Mouse (Mus musculus): ENCODE data around the gene Lrwd1. TPM values are rescaled to one million over a fixed set of nuclear protein-coding genes. Genes with fewer than 3 reads are reported as not detected.

The Lrwd1 gene
- polyA plus RNA-seq, 1 experiment: 49.1 TPM

DNA sequence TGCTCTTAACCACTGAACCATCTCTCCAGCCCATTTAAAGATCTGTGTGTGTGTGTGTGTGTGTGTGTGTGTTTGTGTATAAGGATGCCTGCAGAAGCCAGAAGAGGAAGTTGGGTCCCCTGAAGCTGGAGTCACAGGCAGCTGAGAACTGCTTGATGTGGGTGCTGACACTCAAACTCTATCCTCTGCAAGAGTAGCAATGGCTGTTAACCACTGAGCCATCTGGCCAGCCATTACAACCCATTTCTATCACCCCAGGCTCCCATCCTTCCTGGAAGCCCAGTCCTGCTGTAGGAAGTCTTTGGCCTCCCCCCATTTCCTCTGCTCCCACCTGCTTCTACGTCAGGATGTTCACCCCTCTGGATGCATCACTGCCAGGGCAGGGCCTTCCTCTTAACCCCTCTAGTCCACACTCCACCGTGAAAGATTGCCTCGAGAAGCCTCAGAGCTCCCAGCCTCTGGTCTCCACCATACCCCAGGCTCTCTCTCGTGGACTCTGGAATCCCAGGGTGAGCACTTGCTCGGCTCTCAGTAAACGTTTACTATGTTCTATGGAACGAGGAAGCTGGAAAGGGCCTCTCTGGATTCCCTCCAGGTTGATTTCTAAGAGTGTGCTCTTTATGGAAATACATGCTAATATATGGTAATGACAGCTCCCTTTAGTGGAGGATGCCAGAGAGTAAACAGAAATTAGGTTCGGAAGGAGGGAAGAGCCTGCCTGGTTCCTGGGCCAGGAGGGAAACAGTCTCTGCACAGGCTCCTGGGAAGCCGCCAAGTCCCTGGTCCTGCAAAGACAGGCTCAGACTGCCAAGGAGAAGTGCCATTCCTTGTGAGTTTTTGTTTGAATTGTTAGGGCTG lies 38.0 kb upstream of the Lrwd1 start:
- Histone ChIP-seq H3K9me3 (replicated peaks; ENCODE audit: control insufficient read depth, insufficient read depth, low read length, poor library complexity, severe bottlenecking) (no peaks in the 10 kb centered on the region), H3K36me3 (ENCODE audit: control insufficient read depth, insufficient read depth, low read length, poor library complexity, severe bottlenecking) (no peaks in the 10 kb centered on the region), H3K9ac (ENCODE audit: low read depth, poor library complexity, severe bottlenecking) (no peak overlapping the region), H3K4me1 (ENCODE audit: control insufficient read depth, insufficient read depth, low read length) (peaks cover 4% of the 10 kb centered on the region), H3K27me3 (ENCODE audit: control insufficient read depth, insufficient read depth, low read length, poor library complexity, severe bottlenecking) (no peaks in the 10 kb centered on the region), H3K27ac (ENCODE audit: insufficient read depth, low read length) (no peak overlapping the region), H3K4me3 (ENCODE audit: low read depth, low read length) (no peak overlapping the region)
- TF ChIP-seq POLR2A (IDR thresholded peaks at IDR 0.05; ENCODE audit: insufficient read depth, low read length) (no peak), CTCF (IDR thresholded peaks at IDR 0.05; ENCODE audit: low read depth, low read length) (no peak), EP300 (IDR thresholded peaks at IDR 0.05; ENCODE audit: insufficient read depth, low read depth, low read length) (no peak)

DNA sequence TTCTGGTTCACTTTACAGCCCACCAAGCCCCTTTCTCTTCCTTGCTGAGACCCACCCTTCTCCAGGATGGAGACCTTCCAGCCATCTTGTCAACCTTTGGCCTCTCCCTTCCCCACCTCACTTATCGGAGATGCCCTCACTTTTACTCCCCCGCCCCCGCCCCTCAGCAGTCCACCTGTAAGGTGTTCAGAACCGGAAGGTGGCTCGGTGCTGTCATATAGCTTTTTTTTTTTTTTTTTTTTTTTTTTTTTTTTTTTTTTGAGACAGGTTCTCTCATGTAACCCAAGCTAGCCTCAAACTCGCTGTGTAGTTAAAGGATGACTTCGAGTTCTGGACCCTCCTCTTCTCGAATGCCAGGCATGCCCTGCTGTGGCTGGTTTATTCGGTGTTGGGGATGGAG lies 37.1 kb upstream of the Lrwd1 start:
- Histone ChIP-seq H3K9me3 (replicated peaks; ENCODE audit: control insufficient read depth, insufficient read depth, low read length, poor library complexity, severe bottlenecking) (no peaks in the 10 kb centered on the region), H3K27me3 (ENCODE audit: control insufficient read depth, insufficient read depth, low read length, poor library complexity, severe bottlenecking) (no peaks in the 10 kb centered on the region), H3K4me1 (ENCODE audit: control insufficient read depth, insufficient read depth, low read length) (peaks cover 4% of the 10 kb centered on the region), H3K4me3 (ENCODE audit: low read depth, low read length) (no peak overlapping the region), H3K36me3 (ENCODE audit: control insufficient read depth, insufficient read depth, low read length, poor library complexity, severe bottlenecking) (no peaks in the 10 kb centered on the region), H3K9ac (ENCODE audit: low read depth, poor library complexity, severe bottlenecking) (no peak overlapping the region), H3K27ac (ENCODE audit: insufficient read depth, low read length) (no peak overlapping the region)
- no peak for TF ChIP-seq POLR2A (IDR thresholded peaks at IDR 0.05; ENCODE audit: insufficient read depth, low read length)
- TF ChIP-seq EP300 (IDR thresholded peaks at IDR 0.05; ENCODE audit: insufficient read depth, low read depth, low read length): no peak
- TF ChIP-seq CTCF (IDR thresholded peaks at IDR 0.05; ENCODE audit: low read depth, low read length): no peak

DNA sequence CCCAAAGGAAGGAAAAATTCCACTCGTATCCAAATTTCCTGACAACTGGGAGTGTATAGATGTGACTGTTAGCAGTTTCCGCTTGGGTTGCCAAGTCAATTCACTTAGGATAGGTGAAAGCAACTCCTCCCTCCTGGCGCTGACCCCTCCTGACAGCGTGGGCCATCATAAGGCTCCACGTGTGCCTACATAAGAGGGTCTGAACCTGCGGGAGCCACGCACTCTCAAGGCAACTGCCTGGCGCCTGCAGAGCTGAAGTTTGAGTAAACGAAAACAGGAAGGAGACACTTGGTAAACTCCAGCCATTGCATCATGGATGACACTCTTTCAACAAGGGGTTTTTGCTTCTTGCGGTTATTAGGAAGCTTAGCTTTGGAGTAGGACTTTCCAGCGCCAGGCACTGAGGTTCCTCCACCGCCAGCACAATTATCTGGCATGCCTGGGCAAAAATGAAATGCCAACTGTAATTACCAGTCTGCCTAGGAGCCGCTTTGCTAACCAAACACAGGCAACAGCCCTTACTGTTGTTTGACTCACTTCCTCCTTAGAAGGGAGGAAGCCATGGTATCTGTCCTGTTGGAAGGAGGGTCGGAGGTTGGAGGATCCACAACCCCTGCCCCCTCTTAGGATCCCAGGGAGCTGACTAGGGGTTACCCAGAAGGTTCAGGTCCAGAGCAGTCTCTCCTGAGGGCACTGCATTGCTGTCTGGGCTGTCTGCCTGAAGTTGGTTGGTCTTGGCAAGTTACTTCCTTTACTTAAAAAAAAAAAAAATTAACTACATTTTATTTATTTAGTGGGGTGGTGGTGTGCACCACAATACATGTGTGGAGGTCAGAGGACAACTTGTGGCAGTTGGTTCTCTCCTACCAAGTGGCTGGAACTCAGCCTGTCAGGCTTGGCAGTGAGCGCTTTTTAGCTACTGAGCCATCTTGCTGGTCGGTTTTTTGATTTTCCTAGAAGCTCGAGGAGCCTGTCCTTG lies 35.8 kb upstream of the Lrwd1 start:
- no peaks in the 10 kb centered on the region for H3K36me3 ChIP-seq (ENCODE audit: control insufficient read depth, insufficient read depth, low read length, poor library complexity, severe bottlenecking)
- H3K4me1 ChIP-seq (ENCODE audit: control insufficient read depth, insufficient read depth, low read length): peaks cover 4% of the 10 kb centered on the region
- no peaks in the 10 kb centered on the region for H3K27me3 ChIP-seq (ENCODE audit: control insufficient read depth, insufficient read depth, low read length, poor library complexity, severe bottlenecking)
- no peak overlapping the region for H3K27ac ChIP-seq (ENCODE audit: insufficient read depth, low read length)
- TF ChIP-seq POLR2A (IDR thresholded peaks at IDR 0.05; ENCODE audit: insufficient read depth, low read length) (no peak), EP300 (IDR thresholded peaks at IDR 0.05; ENCODE audit: insufficient read depth, low read depth, low read length) (no peak), CTCF (IDR thresholded peaks at IDR 0.05; ENCODE audit: low read depth, low read length) (no peak)
- H3K4me3 ChIP-seq (ENCODE audit: low read depth, low read length): peak overlapping the region; percentile 19; the same call in 1 of the 2 replicates
- H3K9ac ChIP-seq (ENCODE audit: low read depth, poor library complexity, severe bottlenecking): no peak overlapping the region; the same call in 1 of the 2 replicates
- no peaks in the 10 kb centered on the region for H3K9me3 ChIP-seq (replicated peaks; ENCODE audit: control insufficient read depth, insufficient read depth, low read length, poor library complexity, severe bottlenecking)

DNA sequence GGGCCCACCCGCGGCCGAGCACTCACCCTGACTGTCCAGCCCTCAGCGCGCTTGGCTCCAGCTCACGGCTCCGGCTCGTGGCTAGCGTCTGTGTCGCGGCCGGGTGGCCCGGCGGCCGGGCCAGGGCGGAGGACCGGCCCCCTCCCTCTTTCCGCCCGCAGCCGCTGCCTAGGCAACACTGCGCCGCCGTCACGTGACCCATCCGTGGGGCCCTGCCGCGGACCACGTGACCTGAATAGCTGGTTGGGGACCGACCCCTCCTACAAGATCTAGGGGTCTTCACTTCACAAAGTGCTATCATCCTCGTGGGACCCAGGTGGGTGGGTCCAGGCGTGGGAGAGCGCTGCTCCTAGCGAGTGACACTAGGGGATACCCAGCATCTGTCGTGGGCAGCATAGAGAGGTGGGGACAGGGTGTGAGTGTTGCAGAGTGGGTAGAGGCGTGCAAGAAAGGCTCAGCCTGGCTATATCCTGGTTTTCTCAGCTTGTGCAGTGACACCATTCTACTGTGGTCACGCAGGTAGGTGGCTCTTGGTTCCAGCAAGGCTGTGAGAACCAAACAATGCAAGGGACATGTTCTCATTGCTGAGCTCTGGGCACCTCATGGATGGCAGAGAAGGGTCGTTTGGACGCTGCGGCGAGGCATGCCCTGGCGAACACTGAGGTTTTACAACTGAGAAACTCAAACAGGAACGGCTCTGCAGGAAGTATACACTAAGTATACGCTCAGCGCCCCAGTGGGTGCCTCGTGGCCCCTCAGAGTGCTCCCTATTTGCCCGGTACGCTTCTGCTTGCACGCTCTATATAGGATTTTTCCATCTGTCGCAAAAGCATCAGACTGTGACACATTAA lies 34.9 kb upstream of the Lrwd1 start, which contains the start of gene Orai2:
Orai2 (minus strand) TSS at position 202 of the 851 bp plus-strand sequence.
- peaks cover 4% of the 10 kb centered on the region for H3K4me1 ChIP-seq (ENCODE audit: control insufficient read depth, insufficient read depth, low read length)
- peak within 1 kb of the TSS; percentile 71 for H3K4me3 ChIP-seq (ENCODE audit: low read depth, low read length)
- H3K27ac ChIP-seq (ENCODE audit: insufficient read depth, low read length): no peak within 1 kb of the TSS
- no peaks in the 10 kb centered on the region for H3K9me3 ChIP-seq (replicated peaks; ENCODE audit: control insufficient read depth, insufficient read depth, low read length, poor library complexity, severe bottlenecking)
- H3K9ac ChIP-seq (ENCODE audit: low read depth, poor library complexity, severe bottlenecking): peak within 1 kb of the TSS; percentile 14
- TF ChIP-seq CTCF (IDR thresholded peaks at IDR 0.05; ENCODE audit: low read depth, low read length) (no peak), EP300 (IDR thresholded peaks at IDR 0.05; ENCODE audit: insufficient read depth, low read depth, low read length) (no peak), POLR2A (IDR thresholded peaks at IDR 0.05; ENCODE audit: insufficient read depth, low read length) (no peak)
- no peaks in the 10 kb centered on the region for H3K36me3 ChIP-seq (ENCODE audit: control insufficient read depth, insufficient read depth, low read length, poor library complexity, severe bottlenecking)
- no peaks in the 10 kb centered on the region for H3K27me3 ChIP-seq (ENCODE audit: control insufficient read depth, insufficient read depth, low read length, poor library complexity, severe bottlenecking)
